Mouse (Mus musculus): ENCODE measurements around the gene Lrrc19. TPM values are rescaled to one million over a fixed set of nuclear protein-coding genes. Genes with fewer than 3 reads are reported as not detected.

Lrrc19 gene
- polyA plus RNA-seq, 1 experiment from 2014 or later, result 1.2 TPM

MicroRNAs encoded within 50 kb of the gene (microRNA counts, 519-probe panel; counts per million panel counts)
- microRNA mmu-miR-872, result 3,608 counts per million, percentile 81 among the panel's probes with 10 or more counts

Small RNAs within 50 kb of the gene (microRNA-seq; reads per million reads assigned to microRNA genes)
- 3,499 reads per million, percentile 87 among the genes with 10 or more reads in this experiment for gene Mir872

Other genes starting within 250 kb of the Lrrc19 start
- not detected in 2 replicates for gene Gm10306, start 93.6 kb downstream of the Lrrc19 start, polyA plus RNA-seq (2015; fragmentation: Nextera tagmentation; extraction: Ambion mirVana)
- gene Caap1, start 93.3 kb downstream of the Lrrc19 start, polyA plus RNA-seq (2015; fragmentation: Nextera tagmentation; extraction: Ambion mirVana), result 23.7 and 25.6 TPM in 2 replicates
- 67.1 and 68.3 TPM in 2 replicates for gene Plaa, start 46.9 kb downstream of the Lrrc19 start, polyA plus RNA-seq (2015; fragmentation: Nextera tagmentation; extraction: Ambion mirVana)
- 45.6 and 48.7 TPM in 2 replicates for gene Ift74, start 35.7 kb downstream of the Lrrc19 start, polyA plus RNA-seq (2015; fragmentation: Nextera tagmentation; extraction: Ambion mirVana)
- 8.0 and 9.7 TPM in 2 replicates for gene Tek, start 89.1 kb upstream of the Lrrc19 start, polyA plus RNA-seq (2015; fragmentation: Nextera tagmentation; extraction: Ambion mirVana)